Mouse (Mus musculus) testis, postnatal 14 days (tissue): ENCODE measurements around the gene Sh2d5.

Source experiments
- DNase-seq: peaks from one replicate; pipeline ENCODE4 v3.0.0; 2021; ENCODE audit warnings: low spot score

Sh2d5 gene

DNA sequence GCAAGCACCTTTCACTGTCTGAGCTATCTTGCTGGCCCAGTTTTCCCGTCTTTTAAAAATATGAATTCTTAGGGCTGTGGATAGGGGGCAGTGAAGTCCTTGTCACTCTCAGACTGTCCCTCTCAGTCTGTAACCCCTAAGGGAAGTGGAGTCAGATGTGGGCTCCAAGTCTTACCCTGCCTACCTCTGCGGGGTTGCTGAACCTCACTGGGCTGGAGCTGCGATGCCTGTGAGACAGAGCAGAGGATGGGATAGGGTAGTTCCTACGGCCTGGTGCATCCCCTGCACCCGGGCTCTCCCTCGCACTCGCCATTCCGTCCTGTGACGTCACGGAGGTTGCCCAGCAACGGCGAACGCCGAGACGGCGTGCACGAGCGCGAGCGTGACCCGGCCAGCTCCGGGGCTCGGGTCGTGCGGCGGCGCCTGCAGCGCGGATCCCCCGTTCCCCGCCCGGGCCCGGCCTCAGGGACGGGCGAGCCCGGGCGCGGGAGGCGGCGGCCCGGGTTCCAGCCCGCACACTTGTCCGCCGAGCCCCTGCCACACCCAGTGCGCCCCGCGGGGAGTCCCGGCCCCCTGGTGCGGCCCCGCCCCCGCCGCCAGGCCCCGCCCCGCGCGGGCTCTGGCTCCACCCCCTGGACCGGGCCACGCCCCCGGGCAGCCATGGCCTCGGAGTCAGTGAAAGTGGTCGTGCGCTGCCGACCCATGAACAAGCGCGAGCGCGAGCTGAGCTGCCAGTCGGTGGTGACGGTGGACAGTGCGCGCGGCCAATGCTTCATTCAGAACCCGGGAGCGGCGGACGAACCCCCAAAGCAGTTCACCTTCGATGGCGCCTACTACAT, 11.9 kb downstream of the Sh2d5 start:
- DNase-seq, result peak; percentile 88

DNA sequence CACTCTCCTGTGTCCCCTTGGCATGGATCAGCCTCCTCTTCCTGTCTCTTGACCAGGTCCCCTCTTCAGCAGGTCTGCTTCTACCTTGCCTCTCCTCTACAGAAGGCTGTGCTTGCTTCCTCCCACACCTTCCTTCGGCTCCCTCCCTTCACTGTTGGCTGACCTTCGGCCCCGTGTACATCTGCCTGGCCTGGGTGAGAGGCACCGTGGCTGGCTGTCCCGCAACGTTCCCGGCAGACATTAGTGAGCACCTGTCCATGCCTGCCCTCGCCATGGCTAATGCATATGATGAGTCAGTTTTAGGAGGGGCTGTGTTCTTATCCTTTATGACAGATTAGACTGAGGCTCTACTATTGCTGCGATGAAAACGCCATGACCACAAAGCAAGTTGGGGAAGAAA, 17.7 kb downstream of the Sh2d5 start:
- no peak for DNase-seq

DNA sequence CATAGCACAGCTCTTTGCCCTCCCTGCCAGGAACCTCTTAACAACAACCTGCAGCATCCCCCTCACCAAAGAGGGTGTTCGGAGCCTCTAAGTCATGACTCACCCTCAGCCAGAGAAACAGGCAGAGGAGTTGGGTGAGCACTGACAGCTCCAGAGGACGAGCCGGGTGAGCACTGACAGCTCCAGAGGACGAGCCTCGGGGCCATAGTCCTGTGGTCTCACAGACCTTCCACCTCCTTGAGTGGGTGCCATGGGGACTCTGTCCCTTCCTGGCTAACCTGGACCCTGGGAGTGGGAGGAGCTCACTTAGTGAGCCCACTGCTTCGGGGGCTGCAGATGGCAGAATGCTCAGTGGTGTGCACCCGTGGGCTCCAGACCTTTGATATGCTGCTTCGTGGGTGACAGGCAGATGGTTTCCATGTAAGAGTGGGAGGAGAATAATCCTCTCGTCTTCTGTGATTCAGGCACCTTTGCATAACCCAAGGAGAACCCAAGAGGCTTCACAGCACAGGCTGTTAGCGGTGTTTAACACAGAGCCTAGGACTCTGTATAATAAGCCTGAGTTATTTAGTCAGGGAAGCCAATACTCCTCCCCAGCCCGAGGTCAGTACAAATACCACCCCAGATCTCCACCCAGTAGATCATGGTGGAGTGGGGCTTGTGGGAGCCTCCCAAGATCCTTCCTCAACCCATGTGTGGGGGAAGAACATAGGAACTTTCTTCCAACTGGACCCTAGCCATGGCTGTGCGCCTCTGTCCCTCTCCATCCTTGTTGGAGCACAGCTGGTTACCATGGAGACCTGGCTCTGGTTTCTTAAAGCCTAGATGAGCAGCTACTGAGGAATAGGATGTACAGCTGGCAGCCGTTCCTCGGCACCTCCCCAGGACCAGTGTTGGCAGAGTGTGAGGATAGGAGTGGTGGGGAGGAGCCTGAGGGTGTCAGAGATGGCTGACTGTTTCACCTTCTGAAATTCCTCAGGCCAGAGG, 22.1 kb downstream of the Sh2d5 start:
- peak; percentile 58 for DNase-seq

DNA sequence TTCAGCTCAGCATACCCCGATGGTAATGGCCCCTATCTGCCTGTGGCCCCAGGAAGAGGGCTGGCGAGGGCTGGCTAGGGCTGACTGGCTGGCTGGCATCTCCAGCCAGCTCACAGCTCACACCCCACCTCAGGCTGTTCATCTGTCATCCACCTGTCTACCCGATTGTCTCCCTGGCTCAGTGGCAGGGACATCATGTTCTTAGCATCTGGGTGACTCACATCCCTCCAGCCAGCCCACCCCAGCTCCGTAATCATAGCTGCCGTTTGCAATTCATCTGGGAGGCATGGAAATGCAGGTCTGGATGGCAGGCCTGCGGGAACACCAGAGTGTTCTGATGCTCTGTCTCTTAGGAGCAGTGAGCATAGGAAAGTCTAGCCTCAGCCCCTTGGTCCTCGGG, 28.1 kb downstream of the Sh2d5 start:
- no peak for DNase-seq

DNA sequence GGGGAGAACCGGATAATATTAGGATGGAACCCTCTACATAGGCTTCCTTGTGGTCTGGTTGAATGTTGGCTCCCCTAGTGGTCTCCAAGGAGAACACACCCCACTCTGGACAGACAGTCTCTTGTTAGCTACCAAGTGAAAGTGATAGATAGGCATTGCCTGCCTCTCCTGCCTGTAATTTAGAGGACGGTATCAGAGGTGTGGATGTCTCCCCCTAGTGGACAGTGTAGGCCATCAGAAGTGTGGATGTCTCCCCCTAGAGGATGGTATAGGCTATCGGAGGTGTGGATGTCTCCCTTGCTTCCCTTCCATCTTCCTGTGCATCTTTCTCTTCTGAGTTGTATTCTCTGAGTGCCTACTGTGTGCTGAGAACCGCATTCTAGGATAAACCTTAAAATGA, 32.6 kb downstream of the Sh2d5 start:
- peak; percentile 62 for DNase-seq

DNA sequence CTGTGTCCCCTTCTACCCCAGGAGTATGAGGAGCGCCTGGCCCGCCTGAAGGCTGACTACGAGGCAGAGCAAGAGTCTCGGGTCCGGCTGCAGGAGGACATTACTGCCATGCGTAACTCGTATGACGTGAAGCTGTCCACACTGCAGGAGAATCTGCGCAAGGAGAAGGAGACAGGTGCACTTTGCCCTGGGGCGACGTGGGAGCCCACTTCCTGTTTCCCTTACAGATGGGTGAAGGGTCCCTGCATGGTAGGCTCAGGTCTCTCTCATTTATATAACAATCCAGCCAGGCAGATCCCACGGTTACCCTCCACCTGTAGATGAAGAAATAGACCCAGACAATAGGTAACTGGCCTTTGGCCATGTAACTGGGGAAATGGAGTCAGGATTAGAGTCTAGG, 36.2 kb downstream of the Sh2d5 start:
- DNase-seq, result no peak

DNA sequence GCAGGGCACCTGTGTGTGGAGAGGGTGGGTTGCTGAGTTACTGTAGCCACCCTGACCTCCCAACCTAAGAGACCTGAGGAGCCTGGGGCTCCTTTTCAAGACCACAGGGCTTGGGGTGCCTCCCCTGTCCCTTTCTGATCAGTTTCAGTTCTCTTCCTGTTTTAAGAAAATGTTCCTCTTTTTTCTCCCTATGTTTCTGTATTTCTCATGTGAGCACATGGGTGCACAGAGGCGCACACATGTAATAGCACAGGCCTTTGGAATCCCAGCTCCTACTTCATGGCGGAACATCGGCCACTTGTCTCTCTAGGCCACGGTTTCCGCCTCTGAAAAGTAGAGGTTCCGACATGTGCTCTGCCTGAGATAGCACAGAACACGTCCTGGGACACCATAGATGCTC, 38.5 kb downstream of the Sh2d5 start:
- no peak for DNase-seq

DNA sequence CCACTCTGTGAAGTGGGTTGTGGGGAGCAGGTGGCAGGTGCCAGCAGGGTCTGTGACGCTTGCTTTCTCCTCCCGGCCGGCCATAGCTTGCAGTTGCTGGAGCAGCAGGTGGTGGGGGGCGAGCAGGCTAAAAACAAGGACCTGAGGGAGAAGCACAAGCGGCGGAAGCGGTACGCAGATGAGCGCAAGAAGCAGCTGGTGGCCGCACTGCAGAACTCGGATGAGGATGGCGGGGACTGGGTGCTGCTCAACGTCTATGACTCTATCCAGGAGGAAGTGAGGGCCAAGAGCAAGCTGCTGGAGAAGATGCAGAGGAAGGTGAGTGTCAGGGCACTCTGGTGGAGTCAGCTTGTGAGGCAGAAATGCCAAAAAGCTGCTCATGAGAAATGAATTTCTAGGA, 41.8 kb downstream of the Sh2d5 start:
- no peak for DNase-seq

DNA sequence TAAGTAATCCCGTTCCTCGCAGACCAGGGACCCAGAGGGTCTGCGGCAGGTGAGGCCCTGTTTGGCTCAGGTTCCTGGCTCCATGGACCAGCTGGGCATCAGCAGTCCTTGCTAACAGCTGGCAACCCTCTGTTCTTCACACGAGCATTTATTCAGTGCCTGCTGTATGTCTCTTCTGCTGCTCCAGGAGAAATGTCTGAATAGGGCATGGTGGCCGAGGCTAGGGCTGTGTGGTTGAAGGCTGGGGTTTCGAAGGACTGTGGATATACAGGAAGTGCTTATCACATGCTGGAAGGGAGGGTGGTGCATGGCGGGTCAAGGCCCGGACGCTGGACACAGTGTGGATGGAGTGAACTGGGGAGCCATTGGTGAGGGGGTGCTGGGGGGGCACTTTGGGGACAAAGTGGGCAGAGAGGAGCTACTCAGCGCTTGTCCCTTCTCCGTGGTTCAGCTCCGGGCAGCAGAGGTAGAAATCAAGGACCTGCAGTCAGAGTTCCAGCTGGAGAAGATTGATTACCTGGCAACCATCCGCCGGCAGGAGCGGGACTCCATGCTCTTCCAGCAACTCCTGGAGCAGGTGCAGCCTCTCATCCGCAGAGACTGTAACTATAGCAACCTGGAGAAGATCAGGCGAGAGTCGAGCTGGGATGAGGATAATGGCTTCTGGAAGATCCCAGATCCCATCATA, 43.2 kb downstream of the Sh2d5 start:
- DNase-seq, result no peak

DNA sequence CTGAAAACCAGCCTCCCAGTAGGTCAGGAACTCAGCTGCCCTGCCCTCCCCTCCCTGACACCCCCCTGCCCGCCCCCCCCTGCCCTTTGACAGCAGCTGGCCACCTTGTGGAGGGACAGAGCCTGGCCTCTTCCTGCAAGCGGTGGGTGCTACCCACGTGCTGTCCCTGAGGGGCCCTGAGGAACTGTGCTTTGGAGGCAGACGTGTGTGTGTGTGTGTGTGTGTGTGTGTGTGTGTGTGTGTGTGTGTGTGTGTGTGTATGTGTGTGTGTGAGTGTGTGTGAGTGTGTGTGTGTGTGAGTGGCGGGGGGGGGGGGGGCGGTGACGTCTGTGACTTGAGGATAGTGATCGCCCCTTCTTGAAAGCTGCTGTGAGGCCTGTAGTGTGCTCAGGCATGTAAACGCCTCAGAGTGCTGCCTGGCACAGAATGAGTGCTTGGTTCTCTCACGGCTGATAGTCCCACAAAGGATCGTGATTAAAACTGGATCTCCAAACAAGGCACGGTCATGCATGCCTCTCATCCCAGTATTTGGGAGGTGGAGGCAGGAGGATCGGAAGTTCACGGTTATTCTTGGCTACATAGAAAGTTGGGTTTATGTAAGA, 43.8 kb downstream of the Sh2d5 start:
- no peak for DNase-seq

DNA sequence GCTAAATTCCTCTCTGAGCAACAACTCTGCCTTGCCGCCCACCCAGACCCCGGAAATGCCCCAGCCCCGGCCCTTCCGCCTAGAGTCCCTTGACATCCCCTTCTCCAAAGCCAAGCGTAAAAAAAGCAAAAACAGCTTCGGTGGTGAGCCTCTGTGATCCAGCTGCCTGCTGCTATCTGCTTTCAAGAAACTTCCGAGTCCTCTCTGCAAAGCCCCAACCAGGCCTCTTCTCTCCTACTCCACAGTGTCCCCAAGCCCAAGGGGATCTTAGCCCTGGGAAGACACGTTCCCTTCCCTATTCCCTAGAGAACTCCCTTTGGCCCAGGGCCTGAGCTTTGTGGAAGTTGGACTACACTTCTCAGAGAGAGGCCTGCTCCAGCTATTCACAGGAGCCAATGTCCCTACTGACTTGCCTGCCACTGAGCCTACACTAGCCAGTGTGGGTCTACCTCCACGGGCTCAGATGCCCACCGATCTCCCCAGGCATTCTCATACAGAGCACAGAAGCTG, 51.1 kb downstream of the Sh2d5 start:
- DNase-seq, result no peak

DNA sequence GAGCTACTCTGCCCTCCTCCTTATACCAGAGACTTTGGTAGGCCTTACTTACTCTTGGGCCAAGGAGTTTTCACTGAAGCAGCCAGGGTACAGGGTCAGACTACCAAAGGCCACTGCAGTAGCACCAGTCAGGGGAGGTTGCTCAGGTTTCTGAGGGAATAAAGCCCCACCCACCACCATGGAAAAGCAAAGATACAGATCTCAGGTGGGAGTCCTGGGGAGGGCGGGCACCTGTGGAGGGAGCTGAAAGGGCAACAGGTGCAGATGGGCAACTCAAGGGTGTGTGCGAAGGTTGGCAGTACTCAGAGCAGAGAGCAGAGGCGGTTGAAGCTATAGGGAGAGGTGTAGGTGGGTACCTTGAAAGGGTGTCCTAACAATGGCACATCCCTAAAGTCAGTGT, 52.8 kb downstream of the Sh2d5 start:
- DNase-seq, result no peak

DNA sequence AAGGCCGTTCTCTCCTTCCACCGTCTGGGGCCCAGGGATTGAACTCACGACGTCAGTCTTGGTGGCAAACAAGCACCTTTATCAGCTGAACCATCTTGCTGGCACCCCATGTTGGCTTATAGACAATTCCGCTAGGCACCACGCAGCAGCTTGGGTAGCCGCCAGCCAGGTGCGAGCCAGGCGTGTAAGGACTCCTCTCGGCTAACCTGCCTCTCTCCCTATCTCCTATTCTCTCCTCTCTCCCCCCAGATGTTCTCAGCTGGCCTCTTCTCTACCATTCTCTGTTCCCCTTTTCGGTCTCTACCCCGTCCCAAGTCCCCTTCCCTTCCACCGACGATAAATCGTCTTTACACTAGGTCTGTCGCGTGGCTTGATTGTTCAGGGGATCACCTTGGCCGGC, 53.5 kb downstream of the Sh2d5 start:
- DNase-seq, result no peak

DNA sequence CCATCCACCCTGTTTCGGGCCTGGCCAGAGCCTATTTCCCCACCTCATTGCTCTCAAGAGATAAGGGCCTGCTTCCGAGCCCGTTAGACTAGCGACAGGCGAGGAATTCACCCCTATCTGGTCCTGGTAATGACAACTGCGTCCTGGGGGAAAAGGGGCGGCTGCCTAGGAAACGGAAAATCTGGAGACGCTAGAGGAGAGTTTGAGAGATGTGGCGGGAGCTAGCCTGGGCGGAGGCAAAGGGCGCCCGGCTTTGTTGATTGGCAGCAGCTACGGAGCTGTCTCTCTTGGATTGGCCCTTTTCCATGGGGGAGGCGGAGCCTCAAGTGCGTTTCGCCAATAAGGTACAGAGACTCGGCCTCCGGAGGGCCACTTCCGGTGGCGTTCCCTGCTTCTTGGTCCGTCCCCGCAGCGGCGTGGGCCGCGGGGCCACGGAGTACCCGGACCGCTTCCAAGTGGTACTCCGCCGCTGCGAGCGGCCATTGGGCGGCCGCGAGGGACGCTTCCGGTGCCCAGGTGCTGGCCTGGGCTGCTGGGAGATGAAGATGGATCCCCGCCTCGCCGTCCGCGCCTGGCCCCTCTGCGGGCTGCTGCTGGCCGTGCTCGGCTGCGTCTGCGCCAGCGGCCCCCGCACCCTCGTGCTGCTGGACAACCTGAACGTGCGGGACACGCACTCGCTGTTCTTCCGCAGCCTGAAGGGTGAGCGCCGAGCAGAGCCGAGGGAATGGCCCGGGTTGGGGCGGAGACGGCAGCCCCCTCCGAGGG, 54.3 kb downstream of the Sh2d5 start, which contains the start of gene Ddost:
Gene Ddost (plus strand): TSS at position 391 of the 765 bp plus-strand sequence.
- peak; percentile 99 for DNase-seq

DNA sequence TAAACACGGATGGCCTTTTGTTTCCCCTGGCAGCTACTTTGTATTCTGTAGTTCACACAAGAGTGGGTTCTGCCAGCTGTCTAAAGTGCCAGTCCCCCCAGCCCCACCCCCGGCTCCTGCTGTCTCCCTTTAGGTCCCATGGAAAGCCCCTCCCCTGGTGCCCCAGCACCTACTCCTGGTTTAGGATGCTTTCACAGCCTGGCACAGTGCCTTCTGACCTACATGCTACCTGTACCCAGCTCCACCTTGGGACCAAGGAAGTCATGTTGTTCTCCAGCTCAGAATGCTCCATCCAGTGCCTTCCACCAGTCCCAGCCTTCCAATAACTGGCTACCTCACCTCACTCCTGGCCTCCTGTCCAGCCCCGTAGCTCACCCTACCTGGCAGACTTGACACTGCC, 56.8 kb downstream of the Sh2d5 start:
- no peak for DNase-seq

DNA sequence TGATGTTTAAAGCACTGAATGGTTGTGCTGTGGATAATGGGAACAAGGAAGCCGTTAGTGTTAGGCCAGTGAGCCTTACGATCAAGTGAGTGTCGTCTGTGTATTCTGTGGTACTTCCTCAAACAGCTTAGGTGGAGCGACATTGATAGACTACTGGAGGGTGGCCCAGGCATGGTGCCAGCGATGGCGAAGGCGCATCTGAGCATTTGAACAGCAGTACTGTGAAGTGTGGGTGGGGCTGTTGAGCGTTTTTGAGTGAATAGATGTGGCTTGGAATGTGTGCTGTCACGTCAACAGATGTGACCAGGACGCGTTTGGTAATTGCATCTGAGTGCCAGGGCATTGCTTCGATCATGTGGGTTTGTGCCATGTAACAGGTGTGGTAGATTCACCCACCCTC, 57.5 kb downstream of the Sh2d5 start:
- no peak for DNase-seq

DNA sequence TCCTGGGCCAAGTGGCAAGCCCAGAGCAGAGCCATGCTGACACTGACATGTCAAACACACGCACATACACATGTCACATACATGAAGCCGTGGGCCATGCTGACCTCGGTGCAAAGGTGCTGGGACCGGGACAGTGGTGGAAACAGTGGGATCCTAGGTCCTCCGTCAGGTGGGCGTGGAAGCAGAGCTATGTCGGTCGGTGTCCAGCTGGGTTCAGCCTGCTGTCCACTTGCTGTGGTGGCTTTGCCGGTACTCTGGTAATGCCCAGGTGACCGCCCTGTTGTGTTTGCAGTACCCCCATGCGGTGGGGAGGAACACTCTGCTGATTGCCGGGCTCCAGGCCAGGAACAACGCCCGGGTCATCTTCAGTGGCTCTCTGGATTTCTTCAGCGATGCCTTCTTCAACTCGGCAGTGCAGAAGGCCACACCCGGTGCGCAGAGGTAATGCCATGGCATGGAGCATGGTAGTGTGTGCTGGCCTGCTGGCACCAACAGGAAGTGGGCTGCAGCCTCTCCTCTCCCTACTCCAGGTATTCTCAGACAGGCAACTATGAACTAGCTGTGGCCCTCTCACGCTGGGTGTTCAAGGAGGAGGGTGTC, 60.2 kb downstream of the Sh2d5 start:
- no peak for DNase-seq
